Mouse (Mus musculus) cortical plate, adult 2 months (tissue): ENCODE results near the gene Arnt2.

ENCODE experiments used
- CTCF ChIP-seq: fragments of 200-500 bp; IDR thresholded peaks from 2 replicates; pipeline ENCODE4 v1.5.1; 2011; ENCODE audit warnings: mild to moderate bottlenecking, control low read depth, low read length; ENCODE audit not compliant: insufficient read depth; ENCODE audit errors: extremely low read depth
- POLR2A ChIP-seq: fragments of 200-500 bp; IDR thresholded peaks from 2 replicates; pipeline ENCODE4 v1.6.1; 2011; ENCODE audit warnings: mild to moderate bottlenecking, low read length, control low read depth; ENCODE audit not compliant: insufficient read depth; ENCODE audit errors: extremely low read depth

- TF ChIP-seq POLR2A = no peak
- TF ChIP-seq CTCF = no peak
Observed at GRCm38 (mm10) chr7:84366251-84366650, 43.7 kb downstream of the Arnt2 start.
